18 mouse cellular contexts compared by ENCODE assay signal in the genomic region with DNA sequence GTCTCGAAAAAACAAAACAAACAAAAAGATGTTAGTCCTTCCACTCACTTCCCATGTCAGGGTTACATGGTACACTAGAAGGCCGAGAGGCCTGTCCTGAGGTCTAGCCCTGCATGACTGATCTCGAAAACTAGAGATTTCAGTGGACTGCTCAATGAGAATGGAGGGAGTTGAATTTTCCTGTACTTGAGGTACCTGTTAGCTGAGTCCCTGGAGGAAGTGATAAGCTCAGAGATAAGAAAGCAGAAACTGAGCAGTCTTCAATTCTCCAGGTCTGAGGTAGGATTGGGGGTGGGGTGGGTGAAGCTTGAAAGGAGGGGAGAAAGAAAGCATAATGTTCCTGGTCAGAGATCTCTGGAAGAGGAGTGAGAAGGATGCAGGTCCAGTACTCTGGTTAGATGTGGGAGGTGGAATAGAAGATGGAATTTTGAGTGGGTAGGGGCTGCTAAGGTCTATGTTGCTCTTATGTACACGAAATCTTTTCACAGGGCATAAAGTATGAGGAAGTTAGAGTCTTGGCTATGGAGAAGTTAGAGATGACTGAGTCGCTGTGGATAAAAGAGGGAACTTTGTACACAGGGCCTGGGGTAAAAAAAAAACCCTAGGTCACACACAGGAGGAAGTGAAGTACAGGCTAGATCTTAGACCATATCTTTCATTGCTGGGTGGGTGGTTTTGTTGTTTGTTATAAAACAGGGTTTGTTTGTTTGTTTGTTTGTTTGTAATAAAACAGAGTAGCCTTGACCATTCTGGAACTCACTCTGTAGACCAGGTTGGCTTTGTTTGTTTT. TPM values are rescaled to one million over a fixed set of nuclear protein-coding genes. Genes with fewer than 3 reads are reported as not detected.
DNase-seq lines count a peak whose midpoint lies in the region; ATAC-seq and TF ChIP-seq lines count a peak whose summit lies in the region.
"Had no signal": no experiment of that assay in that cellular context is flagged by ENCODE, and none has a peak within 500 bp of the region (broad histone marks: within the 10 kb centered on the region; RNA-seq: fewer than 3 reads in every experiment).

No protein-coding gene starts in this region.

- TF ChIP-seq EP300 in CH12.LX (IDR thresholded peaks at IDR 0.05; ENCODE audit: low read length) = no peak

- H3K79me2 ChIP-seq in CH12.LX (replicated peaks; ENCODE audit: control insufficient read depth, extremely low read depth, insufficient read depth, poor library complexity, severe bottlenecking) = no peaks in the 10 kb centered on the region
- peaks cover 60% of the 10 kb centered on the region for H3K79me2 ChIP-seq in myocyte (ENCODE audit: control insufficient read depth, insufficient read depth)

- no peaks in the 10 kb centered on the region for H3K27me3 ChIP-seq in heart, embryonic 16.5 days (ENCODE audit: control insufficient read depth, insufficient read depth, low read length)
- H3K27me3 ChIP-seq in CH12.LX (replicated peaks) (no peaks in the 10 kb centered on the region), myocyte (ENCODE audit: control insufficient read depth, insufficient read depth, insufficient read length) (no peaks in the 10 kb centered on the region)
- peaks cover 9% of the 10 kb centered on the region for H3K27me3 ChIP-seq in midbrain, embryonic 10.5 days (ENCODE audit: low read depth, poor library complexity, severe bottlenecking)
- H3K27me3 ChIP-seq in kidney, embryonic 16.5 days (ENCODE audit: insufficient read depth, low read length) = no peaks in the 10 kb centered on the region

- no peak for TF ChIP-seq RAD21 in CH12.LX (IDR thresholded peaks at IDR 0.05; ENCODE audit: low read depth, low read length)

- H3K36me3 ChIP-seq in heart, embryonic 16.5 days (ENCODE audit: control insufficient read depth, insufficient read depth) = peaks cover 50% of the 10 kb centered on the region
- peaks cover 11 to 40% of the 10 kb centered on the region in 2 experiments for H3K36me3 ChIP-seq in CH12.LX (replicated peaks in 1 of 2; ENCODE audit: control insufficient read depth in 1 of 2, insufficient read depth in 1 of 2, low read length in 1 of 2)
- peaks cover 62% of the 10 kb centered on the region for H3K36me3 ChIP-seq in myocyte (ENCODE audit: control insufficient read depth, insufficient read depth)
- peaks cover 35% of the 10 kb centered on the region for H3K36me3 ChIP-seq in midbrain, embryonic 10.5 days
- H3K36me3 ChIP-seq in kidney, embryonic 16.5 days (ENCODE audit: insufficient read depth, low read length) = peaks cover 33% of the 10 kb centered on the region

- peak overlapping the region; percentile 48 for H3K27ac ChIP-seq in heart, embryonic 16.5 days (ENCODE audit: low read length)
- H3K27ac ChIP-seq in CH12.LX (ENCODE audit: insufficient read depth, low read depth) = no peak overlapping the region
- 0 out of 2 replicates have a peak overlapping the region, but pooled peaks have one; percentile 24 for H3K27ac ChIP-seq in cortical plate, adult 2 months (ENCODE audit: insufficient read depth, low read length)
- no peak overlapping the region for H3K27ac ChIP-seq in midbrain, embryonic 10.5 days (replicated peaks)
- H3K27ac ChIP-seq in kidney, embryonic 16.5 days (ENCODE audit: low read length) = no peak overlapping the region
- H3K27ac ChIP-seq: limb, embryonic 15.5 days had no signal

- H3K4me2 ChIP-seq in heart, embryonic 16.5 days (ENCODE audit: low read depth, low read length) = peak overlapping the region; percentile 56
- H3K4me2 ChIP-seq in CH12.LX (ENCODE audit: insufficient read depth, low read depth, poor library complexity, severe bottlenecking) (no peak overlapping the region), myocyte (ENCODE audit: low read depth) (peak overlapping the region; percentile 28)
- H3K4me2 ChIP-seq in kidney, embryonic 16.5 days (replicated peaks; ENCODE audit: low read depth, low read length) = no peak overlapping the region
- H3K4me2 ChIP-seq: limb, embryonic 15.5 days had no signal

- H3K4me1 ChIP-seq in heart, embryonic 16.5 days (ENCODE audit: control insufficient read depth, insufficient read depth, low read length) = peaks cover 64% of the 10 kb centered on the region
- peaks cover 4 to 61% of the 10 kb centered on the region in 2 experiments for H3K4me1 ChIP-seq in CH12.LX (ENCODE audit: control insufficient read depth in 1 of 2, insufficient read depth in 2 of 2)
- peaks cover 3% of the 10 kb centered on the region for H3K4me1 ChIP-seq in cortical plate, adult 2 months (ENCODE audit: control insufficient read depth, insufficient read depth, low read length)
- peaks cover 24% of the 10 kb centered on the region for H3K4me1 ChIP-seq in midbrain, embryonic 10.5 days
- H3K4me1 ChIP-seq in kidney, embryonic 16.5 days (ENCODE audit: insufficient read depth, low read length) = peaks cover 21% of the 10 kb centered on the region; the same call in 1 of the 2 replicates

- H3K4me3 ChIP-seq in heart, embryonic 16.5 days (ENCODE audit: low read length) = no peak overlapping the region
- H3K4me3 ChIP-seq in CH12.LX (replicated peaks in 1 of 3; ENCODE audit: low read depth in 2 of 3, low read length in 2 of 3, poor library complexity in 1 of 3) (no peak overlapping the region), myocyte (no peak overlapping the region)
- H3K4me3 ChIP-seq in cortical plate, adult 2 months (ENCODE audit: insufficient read depth, low read length) = no peak overlapping the region
- H3K4me3 ChIP-seq in midbrain, embryonic 10.5 days = no peak overlapping the region
- H3K4me3 ChIP-seq in kidney, embryonic 16.5 days (ENCODE audit: low read length) = no peak overlapping the region
- H3K4me3 ChIP-seq: limb, embryonic 15.5 days had no signal

- DNase-seq in heart, adult 9 months (ENCODE audit: low spot score in 2 of 2) = no peak
- peak; percentile 34 for DNase-seq in CH12.LX (ENCODE audit: extremely low read depth)
- DNase-seq in midbrain, embryonic 10.5 days (ENCODE audit: low spot score) = no peak
- no peak for DNase-seq in adrenal gland, adult 8-10 months
- DNase-seq: cerebellum, adult 9-11 months; forebrain, postnatal 0 days; gastrocnemius, postnatal 25 days; kidney, postnatal 10 days; layer of hippocampus, postnatal 36 days; retina, postnatal 1 day; thymus, postnatal 14 days had no signal

- ATAC-seq in heart, embryonic 16.5 days (replicated peaks; ENCODE audit: extremely low read depth, insufficient read depth, low FRiP score) = no peak
- ATAC-seq in kidney, embryonic 16.5 days (ENCODE audit: low FRiP score, low TSS enrichment) = no peak
- ATAC-seq: forebrain, postnatal 0 days; hindbrain, embryonic 16.5 days had no signal

- no peaks in the 10 kb centered on the region for H3K9me3 ChIP-seq in heart, embryonic 16.5 days (replicated peaks; ENCODE audit: control insufficient read depth, low read length)
- H3K9me3 ChIP-seq in CH12.LX (replicated peaks; ENCODE audit: low read length) = no peaks in the 10 kb centered on the region
- H3K9me3 ChIP-seq in midbrain, embryonic 10.5 days (replicated peaks) = no peaks in the 10 kb centered on the region; the same call in 1 of the 2 replicates
- no peaks in the 10 kb centered on the region for H3K9me3 ChIP-seq in kidney, embryonic 16.5 days (ENCODE audit: low read length)
- H3K9me3 ChIP-seq: limb, embryonic 15.5 days had no signal

- dilution Hi-C loops in CH12.LX (cut with MboI; ENCODE audit: extremely low pct_ligation_motif_present, extremely low pct_unique_long_range_greater_than_20kb, low sequenced_read_pairs) = no loop called here

- TF ChIP-seq CTCF in CH12.LX (conservative IDR thresholded peaks at IDR 0.05 in 1 of 2, IDR thresholded peaks at IDR 0.05 in 1 of 2; ENCODE audit: low read depth in 2 of 2, low read length in 2 of 2) = no peak
- TF ChIP-seq CTCF in cortical plate, adult 2 months (IDR thresholded peaks at IDR 0.05; ENCODE audit: extremely low read depth, insufficient read depth, low read length) = no peak

- in situ Hi-C loops in CH12.LX (cut with MboI; ENCODE audit: low pct_ligation_motif_present, low pct_unique_long_range_greater_than_20kb, low sequenced_read_pairs) = no loop called here

- 0 out of 2 replicates have a peak overlapping the region, but pooled peaks have one; percentile 33 for H3K9ac ChIP-seq in heart, embryonic 16.5 days (ENCODE audit: low read length)
- no peak overlapping the region for H3K9ac ChIP-seq in CH12.LX (ENCODE audit: insufficient read depth, low read depth)
- no peak overlapping the region for H3K9ac ChIP-seq in kidney, embryonic 16.5 days (replicated peaks; ENCODE audit: low read length)
- H3K9ac ChIP-seq: forebrain, postnatal 0 days; limb, embryonic 15.5 days had no signal

- TF ChIP-seq POLR2A in CH12.LX (IDR thresholded peaks at IDR 0.05; ENCODE audit: low read depth, low read length) = no peak
- TF ChIP-seq POLR2A in cortical plate, adult 2 months (IDR thresholded peaks at IDR 0.05; ENCODE audit: extremely low read depth, insufficient read depth, low read length) = no peak
- TF ChIP-seq POLR2A in myocyte (IDR thresholded peaks at IDR 0.05; ENCODE audit: insufficient read length, low read depth) = no peak

- H3ac ChIP-seq in myocyte (ENCODE audit: control insufficient read depth, insufficient read length) = no peak overlapping the region

- 71% methylated on average over 5 of the region's 5 CpGs for WGBS in heart, embryonic 16.5 days
- 87% methylated on average over 5 of the region's 5 CpGs for WGBS in midbrain, embryonic 10.5 days
- WGBS in kidney, embryonic 16.5 days = 78% methylated on average over 5 of the region's 5 CpGs

RNA-seq across cellular contexts. Expression of gene Prkcg, which starts 6.5 kb away (rescaled TPM):
- 0.32 and 0.33 TPM in 2 replicates for polyA plus RNA-seq in heart, embryonic 16.5 days (2015; fragmentation: Nextera tagmentation; extraction: Ambion mirVana)
- total RNA-seq in CH12.LX (2012; rRNA removed) (0.17 and 0.25 TPM in 2 replicates), CH12.LX (2014; rRNA removed) (0.11 and 0.15 TPM in 2 replicates)
- polyA plus RNA-seq in CH12.LX (2012; ENCODE audit: insufficient read length, low read depth) (2.2 and 3.0 TPM in 2 replicates), myocyte (2012; fragmentation: generic; extraction: Trizol) (0.50 TPM)
- polyA plus RNA-seq in cortical plate, adult 2 months (2012; rRNA removed) = 148 and 167 TPM in 2 replicates
- 0.71 and 1.2 TPM in 2 replicates for polyA plus RNA-seq in midbrain, embryonic 10.5 days (2016; fragmentation: Nextera tagmentation; extraction: Ambion mirVana)
- 1 to 10 TPM in 3 of 4 experiments, under 1 TPM in 1; 0.63 to 1.9 (median 1.6) TPM for total RNA-seq in adrenal gland, adult 8-10 months (2022)
- polyA plus RNA-seq in kidney, embryonic 16.5 days (2015; fragmentation: Nextera tagmentation; extraction: Ambion mirVana) = 0.14 and 0.23 TPM in 2 replicates
- total RNA-seq: megakaryocyte-erythroid progenitor cell, adult 5-6 weeks had no signal

RNA-seq across cellular contexts. Expression of gene Myadm, which starts 6.6 kb away (rescaled TPM):
- 220 and 238 TPM in 2 replicates for polyA plus RNA-seq in heart, embryonic 16.5 days (2015; fragmentation: Nextera tagmentation; extraction: Ambion mirVana)
- total RNA-seq in CH12.LX (2012; rRNA removed) (3.7 and 4.4 TPM in 2 replicates), CH12.LX (2014; rRNA removed) (3.4 and 4.6 TPM in 2 replicates)
- polyA plus RNA-seq in CH12.LX (2012; ENCODE audit: insufficient read length, low read depth) (18.0 and 22.6 TPM in 2 replicates), myocyte (2012; fragmentation: generic; extraction: Trizol) (209 TPM)
- 70.8 and 76.1 TPM in 2 replicates for polyA plus RNA-seq in cortical plate, adult 2 months (2012; rRNA removed)
- polyA plus RNA-seq in midbrain, embryonic 10.5 days (2016; fragmentation: Nextera tagmentation; extraction: Ambion mirVana) = 29.6 and 35.1 TPM in 2 replicates
- total RNA-seq in adrenal gland, adult 8-10 months (2022) = 10 to 100 TPM; 58.4 to 87.4 (median 71.8) TPM
- 95.0 and 108 TPM in 2 replicates for polyA plus RNA-seq in kidney, embryonic 16.5 days (2015; fragmentation: Nextera tagmentation; extraction: Ambion mirVana)

RNA-seq across cellular contexts. Expression of gene Cacng7, which starts 37.2 kb away (rescaled TPM):
- polyA plus RNA-seq in heart, embryonic 16.5 days (2015; fragmentation: Nextera tagmentation; extraction: Ambion mirVana) = 0.16 TPM in 1 of 2 replicates, not detected in the other
- total RNA-seq in CH12.LX (2012; rRNA removed) = 0.21 TPM in 2 replicates
- 0.26 and 0.28 TPM in 2 replicates for total RNA-seq in CH12.LX (2014; rRNA removed)
- polyA plus RNA-seq in CH12.LX (2012; ENCODE audit: insufficient read length, low read depth) = 2.4 and 2.8 TPM in 2 replicates
- 207 and 214 TPM in 2 replicates for polyA plus RNA-seq in cortical plate, adult 2 months (2012; rRNA removed)
- 0.72 TPM for polyA plus RNA-seq in myocyte (2012; fragmentation: generic; extraction: Trizol)
- 1.7 and 2.7 TPM in 2 replicates for polyA plus RNA-seq in midbrain, embryonic 10.5 days (2016; fragmentation: Nextera tagmentation; extraction: Ambion mirVana)
- total RNA-seq in adrenal gland, adult 8-10 months (2022) = 10 to 100 TPM in 2 of 4 experiments, 1 to 10 TPM in 2; 9.1 to 25.6 (median 14.2) TPM
- polyA plus RNA-seq in kidney, embryonic 16.5 days (2015; fragmentation: Nextera tagmentation; extraction: Ambion mirVana) = 0.81 and 0.92 TPM in 2 replicates
- total RNA-seq: megakaryocyte-erythroid progenitor cell, adult 5-6 weeks had no signal

RNA-seq across cellular contexts. Expression of gene Nlrp12, which starts 46.0 kb away (rescaled TPM):
- polyA plus RNA-seq in heart, embryonic 16.5 days (2015; fragmentation: Nextera tagmentation; extraction: Ambion mirVana) = not detected in 2 replicates
- total RNA-seq in CH12.LX (2012; rRNA removed) = not detected in 2 replicates
- not detected in 2 replicates for total RNA-seq in CH12.LX (2014; rRNA removed)
- not detected in 2 replicates for polyA plus RNA-seq in CH12.LX (2012; ENCODE audit: insufficient read length, low read depth)
- 0.04 TPM in 1 of 2 replicates, not detected in the other for polyA plus RNA-seq in cortical plate, adult 2 months (2012; rRNA removed)
- polyA plus RNA-seq in myocyte (2012; fragmentation: generic; extraction: Trizol) = not detected
- not detected in 2 replicates for polyA plus RNA-seq in midbrain, embryonic 10.5 days (2016; fragmentation: Nextera tagmentation; extraction: Ambion mirVana)
- under 1 TPM in 1 of 4 experiments, not detected in 3; 0.11 TPM for total RNA-seq in adrenal gland, adult 8-10 months (2022)
- polyA plus RNA-seq in kidney, embryonic 16.5 days (2015; fragmentation: Nextera tagmentation; extraction: Ambion mirVana) = not detected in 2 replicates
- total RNA-seq: forebrain, postnatal 0 days; gastrocnemius, postnatal 25 days; megakaryocyte-erythroid progenitor cell, adult 5-6 weeks had no signal
- polyA plus RNA-seq: limb, embryonic 15.5 days had no signal

Comparison
In these comparisons a context has a peak if more than half of its experiments do, and no peak if none do; other contexts are left out.
1. H3K27ac ChIP-seq: peak in heart, embryonic 16.5 days (single experiment) and cortical plate, adult 2 months (single experiment); none in CH12.LX (single experiment), midbrain, embryonic 10.5 days (single experiment) and kidney, embryonic 16.5 days (single experiment).
2. H3K4me2 ChIP-seq: peak in heart, embryonic 16.5 days (single experiment) and myocyte (single experiment); none in CH12.LX (single experiment) and kidney, embryonic 16.5 days (single experiment).
3. RNA of gene Prkcg, which starts 6.5 kb away (polyA plus RNA-seq): 148 to 167 TPM in cortical plate, adult 2 months; 2.2 to 3.0 TPM in CH12.LX, 0.71 to 1.2 TPM in midbrain, embryonic 10.5 days, 0.50 TPM in myocyte (single experiment), 0.32 to 0.33 TPM in heart, embryonic 16.5 days and 0.14 to 0.23 TPM in kidney, embryonic 16.5 days; every median in the first group is over 10 times any median in the second.
4. RNA of gene Cacng7, which starts 37.2 kb away (polyA plus RNA-seq): 207 to 214 TPM in cortical plate, adult 2 months; 2.4 to 2.8 TPM in CH12.LX, 1.7 to 2.7 TPM in midbrain, embryonic 10.5 days, 0.81 to 0.92 TPM in kidney, embryonic 16.5 days, 0.72 TPM in myocyte (single experiment) and 0.16 TPM in heart, embryonic 16.5 days; every median in the first group is over 10 times any median in the second.